Mouse (Mus musculus) neural tube, postnatal 0 days (tissue): ENCODE measurements around the gene Agbl1. TPM values are rescaled to one million over a fixed set of nuclear protein-coding genes. Genes with fewer than 3 reads are reported as not detected.

ENCODE experiments used
- polyA plus RNA-seq: library from polyadenylated mRNA; unstranded; fragments of >200 nt; fragmentation: Nextera tagmentation; extraction: Ambion mirVana; gene quantifications from 2 replicates; pipeline ENCODE4 v1.2.1, GENCODE M21; 2015

The Agbl1 gene
- polyA plus RNA-seq, result 0.06 and 0.09 TPM in 2 replicates

GRCm38 (mm10) chr7:76229311-76229937 is at the start of gene Agbl1:
TSS of gene Agbl1 (plus strand) at chr7:76229887.

